Mouse (Mus musculus): ENCODE data around the gene Isl2. TPM values are rescaled to one million over a fixed set of nuclear protein-coding genes. Genes with fewer than 3 reads are reported as not detected.

The Isl2 gene
- total and polyA plus RNA-seq, 3 experiments, result 0.47 to 0.56 (median 0.55) TPM

DNA sequence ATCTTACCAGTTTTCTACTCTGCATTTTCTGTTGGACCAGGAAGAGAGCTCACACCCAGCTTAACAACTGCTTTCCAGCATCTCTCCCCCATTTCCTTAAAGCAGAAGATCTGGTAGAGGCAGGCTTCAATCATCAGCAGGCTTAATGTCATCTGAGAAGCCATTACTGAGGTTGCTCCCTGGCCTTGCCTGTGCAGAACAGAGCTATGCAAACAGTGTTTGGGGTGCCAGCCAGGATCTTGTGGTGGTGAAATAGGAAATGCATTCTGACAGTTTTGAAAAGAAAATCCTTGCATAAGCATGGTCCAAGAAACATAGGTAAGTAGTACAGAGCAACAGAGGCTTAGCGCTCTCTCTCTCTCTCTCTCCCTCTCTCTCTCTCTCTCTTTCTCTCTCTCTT lies 22.5 kb downstream of the Isl2 start:
- Histone ChIP-seq H3K4me2 (ENCODE audit: insufficient read depth, low read depth, poor library complexity, severe bottlenecking) (no peak overlapping the region), H3K4me3 (replicated peaks in 1 of 3; ENCODE audit: low read depth in 2 of 3, low read length in 2 of 3, poor library complexity in 1 of 3) (no peak overlapping the region), H3K4me1 (ENCODE audit: control insufficient read depth in 1 of 2, insufficient read depth in 2 of 2) (no peaks in the 10 kb centered on the region), H3K9ac (ENCODE audit: insufficient read depth, low read depth) (no peak overlapping the region), H3K27ac (ENCODE audit: insufficient read depth, low read depth) (no peak overlapping the region), H3K27me3 (replicated peaks) (no peaks in the 10 kb centered on the region), H3K79me2 (replicated peaks; ENCODE audit: control insufficient read depth, extremely low read depth, insufficient read depth, poor library complexity, severe bottlenecking) (no peaks in the 10 kb centered on the region), H3K36me3 (replicated peaks in 1 of 2; ENCODE audit: control insufficient read depth in 1 of 2, insufficient read depth in 1 of 2, low read length in 1 of 2) (no peaks in the 10 kb centered on the region), H3K9me3 (replicated peaks; ENCODE audit: low read length) (no peaks in the 10 kb centered on the region)
- dilution Hi-C loops (cut with MboI; ENCODE audit: extremely low pct_ligation_motif_present, extremely low pct_unique_long_range_greater_than_20kb, low sequenced_read_pairs), result no loop called here
- in situ Hi-C loops (cut with MboI; ENCODE audit: low pct_ligation_motif_present, low pct_unique_long_range_greater_than_20kb, low sequenced_read_pairs), result no loop called here
- TF ChIP-seq POLR2AphosphoS2 (IDR thresholded peaks at IDR 0.05; ENCODE audit: low read depth, low read length), result no peak
- TF ChIP-seq ETS1 (conservative IDR thresholded peaks at IDR 0.05; ENCODE audit: low read depth, low read length), result no peak
- TF ChIP-seq USF1 (IDR thresholded peaks at IDR 0.05; ENCODE audit: low read depth, low read length), result no peak
- no peak for TF ChIP-seq POLR2A (IDR thresholded peaks at IDR 0.05; ENCODE audit: low read depth, low read length)
- TF ChIP-seq MAZ (IDR thresholded peaks at IDR 0.05; ENCODE audit: low read depth, low read length), result no peak
- no peak for TF ChIP-seq CHD2 (IDR thresholded peaks at IDR 0.05; ENCODE audit: low read length)
- no peak for TF ChIP-seq EP300 (IDR thresholded peaks at IDR 0.05; ENCODE audit: low read length)
- TF ChIP-seq SIN3A (IDR thresholded peaks at IDR 0.05; ENCODE audit: low read length), result no peak
- no peak for TF ChIP-seq E2F4 (IDR thresholded peaks at IDR 0.05; ENCODE audit: insufficient replicate concordance, low read depth, low read length)
- TF ChIP-seq MXI1 (IDR thresholded peaks at IDR 0.05; ENCODE audit: low read depth, low read length), result no peak
- TF ChIP-seq UBTF (IDR thresholded peaks at IDR 0.05; ENCODE audit: low read depth, low read length), result no peak
- TF ChIP-seq RAD21 (IDR thresholded peaks at IDR 0.05; ENCODE audit: low read depth, low read length), result no peak
- TF ChIP-seq SMC3 (IDR thresholded peaks at IDR 0.05; ENCODE audit: low read depth, low read length), result no peak
- TF ChIP-seq TCF12 (IDR thresholded peaks at IDR 0.05; ENCODE audit: low read depth, low read length), result no peak
- TF ChIP-seq IRF4 (IDR thresholded peaks at IDR 0.05; ENCODE audit: low read depth, low read length), result no peak
- DNase-seq (ENCODE audit: extremely low read depth), result no peak

- TF ChIP-seq TCF12 (IDR thresholded peaks at IDR 0.05; ENCODE audit: low read depth, low read length), result no peak
- no peak for TF ChIP-seq NELFE (IDR thresholded peaks at IDR 0.05; ENCODE audit: low read depth, low read length)
- TF ChIP-seq RAD21 (IDR thresholded peaks at IDR 0.05; ENCODE audit: low read depth, low read length), result no peak
- no peak for TF ChIP-seq POLR2A (IDR thresholded peaks at IDR 0.05; ENCODE audit: low read depth, low read length)
- TF ChIP-seq TBP (conservative IDR thresholded peaks at IDR 0.05; ENCODE audit: low read depth, low read length), result no peak
- no peak for TF ChIP-seq BHLHE40 (IDR thresholded peaks at IDR 0.05; ENCODE audit: low read depth, low read length)
- Histone ChIP-seq H3K36me3 (replicated peaks in 1 of 2; ENCODE audit: control insufficient read depth in 1 of 2, insufficient read depth in 1 of 2, low read length in 1 of 2) (no peaks in the 10 kb centered on the region), H3K9me3 (replicated peaks; ENCODE audit: low read length) (no peaks in the 10 kb centered on the region), H3K4me2 (ENCODE audit: insufficient read depth, low read depth, poor library complexity, severe bottlenecking) (no peak overlapping the region), H3K79me2 (replicated peaks; ENCODE audit: control insufficient read depth, extremely low read depth, insufficient read depth, poor library complexity, severe bottlenecking) (no peaks in the 10 kb centered on the region), H3K4me1 (ENCODE audit: control insufficient read depth in 1 of 2, insufficient read depth in 2 of 2) (no peaks in the 10 kb centered on the region), H3K27ac (ENCODE audit: insufficient read depth, low read depth) (no peak overlapping the region), H3K27me3 (replicated peaks) (no peaks in the 10 kb centered on the region), H3K4me3 (replicated peaks in 1 of 3; ENCODE audit: low read depth in 2 of 3, low read length in 2 of 3, poor library complexity in 1 of 3) (no peak overlapping the region), H3K9ac (ENCODE audit: insufficient read depth, low read depth) (no peak overlapping the region)
- in situ Hi-C loops (cut with MboI; ENCODE audit: low pct_ligation_motif_present, low pct_unique_long_range_greater_than_20kb, low sequenced_read_pairs) (no loop called here), dilution Hi-C loops (cut with MboI; ENCODE audit: extremely low pct_ligation_motif_present, extremely low pct_unique_long_range_greater_than_20kb, low sequenced_read_pairs) (no loop called here)
- no peak for DNase-seq (ENCODE audit: extremely low read depth)
Measured at GRCm38 (mm10) chr9:55568466-55569159, 30.1 kb downstream of the Isl2 start.

Measured in CH12.LX (cell line).